Mouse (Mus musculus) midbrain, embryonic 13.5 days (tissue): ENCODE results near the gene Kif23. TPM values are rescaled to one million over a fixed set of nuclear protein-coding genes. Genes with fewer than 3 reads are reported as not detected.

Source experiments
- ATAC-seq: fragments of 200-750 bp; cut with Nextera tagmentation; 2 replicates; pipeline ENCODE4 v1.8.0; 2017; ENCODE audit warnings: mild to moderate bottlenecking, moderate TSS enrichment, moderate library complexity
- H3K27ac ChIP-seq: fragments of 300-500 bp; sonication (generic); 2 replicates; pipeline ENCODE4 v1.5.1; 2015; ENCODE audit warnings: inconsistent platforms, mild to moderate bottlenecking, moderate library complexity
- H3K27me3 ChIP-seq: fragments of 300-500 bp; sonication (generic); 2 replicates; pipeline ENCODE4 v1.6.1; 2015; ENCODE audit warnings: mild to moderate bottlenecking, inconsistent platforms
- H3K36me3 ChIP-seq: fragments of 300-500 bp; sonication (generic); 2 replicates; pipeline ENCODE4 v1.6.1; 2015; ENCODE audit warnings: mild to moderate bottlenecking, inconsistent platforms
- H3K4me1 ChIP-seq: fragments of 300-500 bp; sonication (generic); replicated peaks from 2 replicates; pipeline ENCODE4 v1.6.1; 2015; ENCODE audit warnings: inconsistent platforms
- H3K4me2 ChIP-seq: fragments of 300-500 bp; sonication (generic); replicated peaks from 2 replicates; pipeline ENCODE4 v1.6.1; 2015; ENCODE audit warnings: moderate library complexity, mild to moderate bottlenecking, inconsistent platforms
- H3K4me3 ChIP-seq: fragments of 300-500 bp; sonication (generic); replicated peaks from 2 replicates; pipeline ENCODE4 v1.5.1; 2015; ENCODE audit warnings: mild to moderate bottlenecking, inconsistent platforms
- H3K9ac ChIP-seq: fragments of 300-500 bp; sonication (generic); replicated peaks from 2 replicates; pipeline ENCODE4 v1.6.1; 2015; ENCODE audit warnings: mild to moderate bottlenecking, inconsistent platforms
- H3K9me3 ChIP-seq: fragments of 300-500 bp; sonication (generic); 2 replicates; pipeline ENCODE4 v1.6.1; 2016; ENCODE audit warnings: mild to moderate bottlenecking, inconsistent platforms
- WGBS: fragments of 180-500 bp; shearing (Covaris S2); methylation state at CpG from one replicate; pipeline ENCODE4 v1.1.7; 2015; 5-methylcytosine and 5-hydroxymethylcytosine counted together
- polyA plus RNA-seq: library from polyadenylated mRNA; unstranded; fragments of >200 nt; fragmentation: Nextera tagmentation; extraction: Ambion mirVana; gene quantifications from 2 replicates; pipeline ENCODE4 v1.2.1, GENCODE M21; 2015

Gene Kif23
- polyA plus RNA-seq, 1 experiment from 2014 or later, result 40.1 TPM

DNA sequence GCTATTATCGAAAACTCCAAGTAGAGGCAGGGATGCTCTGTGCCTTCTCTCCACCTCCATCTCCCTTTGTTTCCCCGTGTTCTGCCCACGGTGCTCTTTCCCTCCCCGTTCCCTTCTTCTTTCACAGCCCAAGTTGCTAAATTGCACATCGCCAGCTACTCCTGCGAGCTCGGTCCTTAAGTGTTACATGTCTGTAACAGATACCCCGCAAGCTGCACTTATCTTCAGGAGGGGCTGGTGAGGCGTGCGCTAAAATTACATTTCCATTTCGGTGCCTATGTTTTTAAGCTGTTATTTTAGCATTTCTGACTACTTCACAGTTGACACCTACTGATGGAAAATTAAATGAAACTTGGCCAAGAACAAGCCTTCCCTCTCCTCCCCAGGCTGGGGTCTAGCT is 78.9 kb downstream of the Kif23 start:
- 72% methylated on average over 11 of the region's 11 CpGs for WGBS
- no peaks in the 10 kb centered on the region for H3K36me3 ChIP-seq
- peak overlapping the region; percentile 36 for H3K27ac ChIP-seq
- no peak overlapping the region for H3K9ac ChIP-seq
- H3K9me3 ChIP-seq, result no peaks in the 10 kb centered on the region
- H3K4me1 ChIP-seq, result peaks cover 23% of the 10 kb centered on the region
- H3K4me2 ChIP-seq, result no peak overlapping the region
- ATAC-seq, result no peak
- H3K27me3 ChIP-seq, result no peaks in the 10 kb centered on the region
- no peak overlapping the region for H3K4me3 ChIP-seq

Other genes starting within 250 kb of the Kif23 start
- 860 and 872 TPM in 2 replicates for gene Rplp1, start 32.2 kb downstream of the Kif23 start, polyA plus RNA-seq
- gene Paqr5, start 80.1 kb upstream of the Kif23 start, polyA plus RNA-seq, result 0.39 and 0.75 TPM in 2 replicates
- gene Glce, start 175.9 kb upstream of the Kif23 start, polyA plus RNA-seq, result 16.7 and 17.5 TPM in 2 replicates